Mouse (Mus musculus): ENCODE results near the gene Apeh. TPM values are rescaled to one million over a fixed set of nuclear protein-coding genes. Genes with fewer than 3 reads are reported as not detected.

Gene Apeh
- polyA plus RNA-seq, 1 experiment from 2014 or later = 76.2 TPM

GRCm38 (mm10) chr9:108067199-108067598, 27.2 kb downstream of the Apeh start:
- H3K27ac ChIP-seq = no peak overlapping the region
- WGBS = 78% methylated on average over 7 of the region's 7 CpGs
- H3K9me3 ChIP-seq (replicated peaks) = no peaks in the 10 kb centered on the region
- H3K36me3 ChIP-seq = peaks cover 85% of the 10 kb centered on the region
- H3K27me3 ChIP-seq (ENCODE audit: low read depth, poor library complexity, severe bottlenecking) = no peaks in the 10 kb centered on the region
- H3K4me1 ChIP-seq = peaks cover 2% of the 10 kb centered on the region; the same call in 1 of the 2 replicates
- DNase-seq (ENCODE audit: low spot score) = no peak
- no peak overlapping the region for H3K4me3 ChIP-seq

GRCm38 (mm10) chr9:108065491-108066011, 28.9 kb downstream of the Apeh start:
- DNase-seq (ENCODE audit: low spot score) = no peak
- H3K4me1 ChIP-seq = peaks cover 2% of the 10 kb centered on the region; the same call in 1 of the 2 replicates
- 56% methylated on average over 5 of the region's 5 CpGs for WGBS
- H3K27me3 ChIP-seq (ENCODE audit: low read depth, poor library complexity, severe bottlenecking) = no peaks in the 10 kb centered on the region
- no peak overlapping the region for H3K4me3 ChIP-seq
- H3K9me3 ChIP-seq (replicated peaks) = no peaks in the 10 kb centered on the region
- H3K36me3 ChIP-seq = peaks cover 86% of the 10 kb centered on the region
- H3K27ac ChIP-seq = no peak overlapping the region

- no peaks in the 10 kb centered on the region for H3K27me3 ChIP-seq (ENCODE audit: low read depth, poor library complexity, severe bottlenecking)
- no peak overlapping the region for H3K4me3 ChIP-seq
- H3K4me1 ChIP-seq = peaks cover 2% of the 10 kb centered on the region; the same call in 1 of the 2 replicates
- H3K36me3 ChIP-seq = peaks cover 87% of the 10 kb centered on the region
- no peak overlapping the region for H3K27ac ChIP-seq
- no peak for DNase-seq (ENCODE audit: low spot score)
- no peaks in the 10 kb centered on the region for H3K9me3 ChIP-seq (replicated peaks)
- WGBS = 89% methylated on average over 12 of the region's 12 CpGs
These were observed 31.0 kb downstream of the Apeh start for GRCm38 (mm10) chr9:108063361-108063760.

GRCm38 (mm10) chr9:108062142-108062541, 32.3 kb downstream of the Apeh start:
- Histone ChIP-seq H3K27ac (no peak overlapping the region), H3K4me3 (no peak overlapping the region), H3K27me3 (ENCODE audit: low read depth, poor library complexity, severe bottlenecking) (no peaks in the 10 kb centered on the region), H3K4me1 (no peaks in the 10 kb centered on the region), H3K9me3 (replicated peaks) (no peaks in the 10 kb centered on the region), H3K36me3 (peaks cover 92% of the 10 kb centered on the region)
- DNase-seq (ENCODE audit: low spot score) = no peak
- WGBS = 96% methylated on average over 3 of the region's 3 CpGs

- DNase-seq (ENCODE audit: low spot score) = no peak
- H3K4me1 ChIP-seq = peaks cover 3% of the 10 kb centered on the region
- no peak overlapping the region for H3K27ac ChIP-seq
- no peak overlapping the region for H3K4me3 ChIP-seq
- peaks cover 94% of the 10 kb centered on the region for H3K36me3 ChIP-seq
- no peaks in the 10 kb centered on the region for H3K9me3 ChIP-seq (replicated peaks)
- 96% methylated on average over 9 of the region's 9 CpGs for WGBS
- H3K27me3 ChIP-seq (ENCODE audit: low read depth, poor library complexity, severe bottlenecking) = no peaks in the 10 kb centered on the region
These were observed 36.1 kb downstream of the Apeh start for GRCm38 (mm10) chr9:108058291-108058690.

GRCm38 (mm10) chr9:108057262-108057562, 37.2 kb downstream of the Apeh start:
- peaks cover 11% of the 10 kb centered on the region for H3K4me1 ChIP-seq
- H3K27me3 ChIP-seq (ENCODE audit: low read depth, poor library complexity, severe bottlenecking) = no peaks in the 10 kb centered on the region
- DNase-seq (ENCODE audit: low spot score) = no peak
- WGBS = 93% methylated on average over 5 of the region's 5 CpGs
- H3K4me3 ChIP-seq = no peak overlapping the region
- H3K27ac ChIP-seq = no peak overlapping the region
- peaks cover 89% of the 10 kb centered on the region for H3K36me3 ChIP-seq
- no peaks in the 10 kb centered on the region for H3K9me3 ChIP-seq (replicated peaks)

- WGBS = 83% methylated on average over 28 of the region's 28 CpGs
- H3K27me3 ChIP-seq (ENCODE audit: low read depth, poor library complexity, severe bottlenecking) = no peaks in the 10 kb centered on the region
- DNase-seq (ENCODE audit: low spot score) = no peak
- H3K4me3 ChIP-seq = no peak overlapping the region
- no peaks in the 10 kb centered on the region for H3K9me3 ChIP-seq (replicated peaks)
- H3K27ac ChIP-seq = no peak overlapping the region
- peaks cover 89% of the 10 kb centered on the region for H3K36me3 ChIP-seq
- peaks cover 11% of the 10 kb centered on the region for H3K4me1 ChIP-seq
These were observed 37.8 kb downstream of the Apeh start for GRCm38 (mm10) chr9:108056361-108057261.

- Histone ChIP-seq H3K4me1 (peaks cover 11% of the 10 kb centered on the region), H3K27me3 (ENCODE audit: low read depth, poor library complexity, severe bottlenecking) (no peaks in the 10 kb centered on the region), H3K36me3 (peaks cover 93% of the 10 kb centered on the region), H3K4me3 (no peak overlapping the region), H3K27ac (no peak overlapping the region), H3K9me3 (replicated peaks) (no peaks in the 10 kb centered on the region)
- 83% methylated on average over 6 of the region's 6 CpGs for WGBS
- no peak for DNase-seq (ENCODE audit: low spot score)
These were observed 38.7 kb downstream of the Apeh start for GRCm38 (mm10) chr9:108055661-108056237.

- Histone ChIP-seq H3K27me3 (ENCODE audit: low read depth, poor library complexity, severe bottlenecking) (no peaks in the 10 kb centered on the region), H3K27ac (no peak overlapping the region), H3K36me3 (peaks cover 92% of the 10 kb centered on the region), H3K4me1 (peaks cover 14% of the 10 kb centered on the region), H3K4me3 (no peak overlapping the region), H3K9me3 (replicated peaks) (no peaks in the 10 kb centered on the region)
- DNase-seq (ENCODE audit: low spot score) = no peak
- WGBS = 75% methylated on average over 1 of the region's 1 CpGs
These were observed 39.3 kb downstream of the Apeh start for GRCm38 (mm10) chr9:108055061-108055460.

GRCm38 (mm10) chr9:108054331-108055040, 39.9 kb downstream of the Apeh start:
- H3K27me3 ChIP-seq (ENCODE audit: low read depth, poor library complexity, severe bottlenecking) = no peaks in the 10 kb centered on the region
- no peak for DNase-seq (ENCODE audit: low spot score)
- 91% methylated on average over 22 of the region's 22 CpGs for WGBS
- H3K9me3 ChIP-seq (replicated peaks) = no peaks in the 10 kb centered on the region
- H3K4me3 ChIP-seq = 0 out of 2 replicates have a peak overlapping the region, but pooled peaks have one; percentile 34
- no peak overlapping the region for H3K27ac ChIP-seq
- peaks cover 20% of the 10 kb centered on the region for H3K4me1 ChIP-seq
- peaks cover 86% of the 10 kb centered on the region for H3K36me3 ChIP-seq

- no peaks in the 10 kb centered on the region for H3K9me3 ChIP-seq (replicated peaks)
- 0 out of 2 replicates have a peak overlapping the region, but pooled peaks have one; percentile 16 for H3K27ac ChIP-seq
- no peaks in the 10 kb centered on the region for H3K27me3 ChIP-seq (ENCODE audit: low read depth, poor library complexity, severe bottlenecking)
- H3K4me3 ChIP-seq = 0 out of 2 replicates have a peak overlapping the region, but pooled peaks have one; percentile 34
- DNase-seq (ENCODE audit: low spot score) = no peak
- H3K36me3 ChIP-seq = peaks cover 79% of the 10 kb centered on the region
- 94% methylated on average over 15 of the region's 15 CpGs for WGBS
- peaks cover 22% of the 10 kb centered on the region for H3K4me1 ChIP-seq
These were observed 40.7 kb downstream of the Apeh start for GRCm38 (mm10) chr9:108053665-108054225.

GRCm38 (mm10) chr9:108052885-108053664, 41.3 kb downstream of the Apeh start, which contains the start of gene Amigo3:
Gene Amigo3, plus strand, starts transcription at chr9:108053159.
- Histone ChIP-seq H3K27me3 (ENCODE audit: low read depth, poor library complexity, severe bottlenecking) (no peaks in the 10 kb centered on the region), H3K27ac (0 out of 2 replicates have a peak within 1 kb of the TSS, but pooled peaks have one; percentile 16), H3K4me3 (peak within 1 kb of the TSS; percentile 34), H3K9me3 (replicated peaks) (no peaks in the 10 kb centered on the region), H3K4me1 (peaks cover 28% of the 10 kb centered on the region), H3K36me3 (peaks cover 72% of the 10 kb centered on the region)
- 56% methylated on average over 20 of the region's 20 CpGs for WGBS
- peak; percentile 92 for DNase-seq (ENCODE audit: low spot score)

Measured in limb, embryonic 10.5 days (tissue).